Comparison of ENCODE assay signal across 8 mouse cellular contexts in the genomic region with DNA sequence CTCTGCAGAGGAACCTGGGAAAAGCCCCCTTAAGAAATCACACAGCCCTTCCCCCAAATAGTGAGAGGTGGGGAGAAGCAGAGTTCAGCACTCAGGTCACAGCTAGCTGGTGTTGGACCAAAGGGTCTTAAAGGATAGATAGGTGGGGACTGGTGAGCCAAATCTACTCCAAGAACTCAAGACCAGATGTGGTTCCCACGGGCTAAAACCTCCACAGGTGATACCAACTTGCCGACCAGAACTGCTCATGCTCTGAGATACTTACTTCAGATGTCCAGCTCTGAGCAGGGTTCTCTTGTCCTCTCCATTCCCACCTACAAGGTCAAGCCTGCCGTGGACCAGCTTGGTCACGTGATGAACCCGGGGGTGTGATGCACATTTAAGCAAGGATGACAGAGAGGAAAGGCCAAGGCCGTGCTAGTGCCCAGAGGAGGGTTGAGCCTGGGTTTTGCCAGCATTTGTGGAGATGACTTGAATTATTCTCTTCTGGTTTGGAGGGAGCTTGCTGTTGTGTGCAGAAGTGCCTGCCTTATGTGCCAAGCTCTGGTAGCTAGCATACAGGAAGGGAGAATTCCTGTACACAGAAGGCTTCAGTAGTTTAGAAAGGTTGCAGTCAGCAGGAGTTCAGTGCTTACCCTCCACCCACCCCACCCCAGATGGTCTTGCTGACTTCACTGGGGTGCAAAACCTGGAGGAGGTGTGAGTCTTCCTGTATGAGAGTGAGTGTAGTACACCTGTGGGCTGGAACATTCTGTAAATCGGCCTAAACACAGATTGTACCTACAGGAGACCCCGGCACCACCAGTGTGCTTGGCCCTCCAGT. TPM values are rescaled to one million over a fixed set of nuclear protein-coding genes. Genes with fewer than 3 reads are reported as not detected.
A peak's percentile ranks its signal among the peaks of the same experiment; 100 is the strongest.
DNase-seq lines count a peak whose midpoint lies in the region; ATAC-seq lines count a peak whose summit lies in the region.

No protein-coding gene starts in this region.

- H3K27ac ChIP-seq in heart, embryonic 11.5 days (ENCODE audit: low read depth, low read length), result peak overlapping the region; percentile 97
- H3K27ac ChIP-seq in hindbrain, embryonic 10.5 days, result peak overlapping the region; percentile 93
- peak overlapping the region; percentile 96 for H3K27ac ChIP-seq in liver, embryonic 15.5 days (replicated peaks)

- H3K27me3 ChIP-seq in heart, embryonic 11.5 days (ENCODE audit: control insufficient read depth, insufficient read depth, low read length), result no peaks in the 10 kb centered on the region
- peaks cover 11% of the 10 kb centered on the region; the same call in 1 of the 2 replicates for H3K27me3 ChIP-seq in hindbrain, embryonic 10.5 days (ENCODE audit: insufficient read depth, poor library complexity, severe bottlenecking)
- H3K27me3 ChIP-seq in liver, embryonic 15.5 days, result no peaks in the 10 kb centered on the region

- no peak for DNase-seq in heart, postnatal 25 days (ENCODE audit: low spot score)
- DNase-seq in adrenal gland, adult 2 months, result peak; percentile 89
- DNase-seq in hindbrain, embryonic 10.5 days (ENCODE audit: low spot score), result no peak
- DNase-seq in natural killer cell, adult 2 months (ENCODE audit: low spot score in 2 of 2), result no peak
- no peak for DNase-seq in frontal cortex, postnatal 25 days (ENCODE audit: low spot score in 2 of 2)

- H3K9ac ChIP-seq in heart, embryonic 11.5 days (ENCODE audit: low read depth, low read length), result peak overlapping the region; percentile 77
- H3K9ac ChIP-seq in liver, embryonic 15.5 days, result peak overlapping the region; percentile 25; the same call in 1 of the 2 replicates

- H3K4me1 ChIP-seq in heart, embryonic 11.5 days (ENCODE audit: control insufficient read depth, insufficient read depth, low read length), result peaks cover 40% of the 10 kb centered on the region
- peaks cover 79% of the 10 kb centered on the region for H3K4me1 ChIP-seq in hindbrain, embryonic 10.5 days (replicated peaks)
- peaks cover 91% of the 10 kb centered on the region for H3K4me1 ChIP-seq in liver, embryonic 15.5 days (replicated peaks)

- WGBS in heart, embryonic 11.5 days (ENCODE audit: insufficient replicate concordance), result 66% methylated on average over 8 of the region's 8 CpGs
- 91% methylated on average over 8 of the region's 8 CpGs for WGBS in hindbrain, embryonic 10.5 days
- 67% methylated on average over 8 of the region's 8 CpGs for WGBS in liver, embryonic 15.5 days (ENCODE audit: insufficient replicate concordance)

- ATAC-seq in heart, embryonic 11.5 days (replicated peaks; ENCODE audit: insufficient number of reproducible peaks, low FRiP score, low TSS enrichment), result no peak
- ATAC-seq in liver, embryonic 15.5 days (ENCODE audit: insufficient read depth), result no peak
- ATAC-seq in inflammation-experienced regulatory T-cells, adult 6 months, result no peak

- H3K4me2 ChIP-seq in heart, embryonic 11.5 days, result peak overlapping the region; percentile 94
- peak overlapping the region; percentile 100 for H3K4me2 ChIP-seq in liver, embryonic 15.5 days

- H3K9me3 ChIP-seq in heart, embryonic 11.5 days (replicated peaks; ENCODE audit: control insufficient read depth, low read length), result no peaks in the 10 kb centered on the region
- H3K9me3 ChIP-seq in hindbrain, embryonic 10.5 days, result no peaks in the 10 kb centered on the region
- H3K9me3 ChIP-seq in liver, embryonic 15.5 days (replicated peaks), result no peaks in the 10 kb centered on the region

- H3K36me3 ChIP-seq in heart, embryonic 11.5 days (ENCODE audit: control insufficient read depth, insufficient read depth, low read length), result no peaks in the 10 kb centered on the region
- peaks cover 14% of the 10 kb centered on the region; the same call in 1 of the 2 replicates for H3K36me3 ChIP-seq in hindbrain, embryonic 10.5 days
- peaks cover 4% of the 10 kb centered on the region; the same call in 1 of the 2 replicates for H3K36me3 ChIP-seq in liver, embryonic 15.5 days (replicated peaks)

- H3K4me3 ChIP-seq in heart, embryonic 11.5 days (ENCODE audit: low read depth, low read length), result no peak overlapping the region
- peak overlapping the region; percentile 94 for H3K4me3 ChIP-seq in hindbrain, embryonic 10.5 days
- peak overlapping the region; percentile 80; the same call in 1 of the 2 replicates for H3K4me3 ChIP-seq in liver, embryonic 15.5 days (replicated peaks)

- intact Hi-C loops in heart, postnatal 25 days (cut with DNase I), result loop anchor here (5.0 to 10.0 kb wide), 2 partner anchors 111 to 1671 kb away; partner anchors contain the start of gene Pafah1b1

RNA-seq across cellular contexts. Expression of gene Mnt, which starts 3.0 kb away (rescaled TPM):
- polyA plus RNA-seq in heart, embryonic 11.5 days (2014; fragmentation: Nextera tagmentation; extraction: Ambion mirVana), result 2.7 and 3.5 TPM in 2 replicates
- total RNA-seq in heart, postnatal 25 days (2021), result 10 to 100 TPM in 1 of 2 experiments, 1 to 10 TPM in 1; 9.8 to 10.6 TPM
- total RNA-seq in adrenal gland, adult 2 months (2021), result 10 to 100 TPM; 23.4 to 25.2 TPM
- polyA plus RNA-seq in adrenal gland, adult 2 months (2012; rRNA removed), result 31.1 and 46.9 TPM in 2 replicates
- polyA plus RNA-seq in hindbrain, embryonic 10.5 days (2016; fragmentation: Nextera tagmentation; extraction: Ambion mirVana), result 5.4 and 7.4 TPM in 2 replicates
- 1.4 and 1.5 TPM in 2 replicates for polyA plus RNA-seq in liver, embryonic 15.5 days (2015; fragmentation: Nextera tagmentation; extraction: Ambion mirVana)
- 1 to 10 TPM; 4.8 to 6.5 (median 6.3) TPM for polyA plus RNA-seq in inflammation-experienced regulatory T-cells, adult 6 months (2017; shearing (Covaris generic))
